Mouse (Mus musculus) brain, adult 2 months (tissue): Measurements from ENCODE around the gene Rwdd3.
A peak's percentile ranks its signal among the peaks of the same experiment; 100 is the strongest.

ENCODE experiments used
- DNase-seq: peaks from one replicate; pipeline ENCODE4 v3.0.0; 2011; ENCODE audit warnings: low read depth, low spot score

Rwdd3 gene

DNA sequence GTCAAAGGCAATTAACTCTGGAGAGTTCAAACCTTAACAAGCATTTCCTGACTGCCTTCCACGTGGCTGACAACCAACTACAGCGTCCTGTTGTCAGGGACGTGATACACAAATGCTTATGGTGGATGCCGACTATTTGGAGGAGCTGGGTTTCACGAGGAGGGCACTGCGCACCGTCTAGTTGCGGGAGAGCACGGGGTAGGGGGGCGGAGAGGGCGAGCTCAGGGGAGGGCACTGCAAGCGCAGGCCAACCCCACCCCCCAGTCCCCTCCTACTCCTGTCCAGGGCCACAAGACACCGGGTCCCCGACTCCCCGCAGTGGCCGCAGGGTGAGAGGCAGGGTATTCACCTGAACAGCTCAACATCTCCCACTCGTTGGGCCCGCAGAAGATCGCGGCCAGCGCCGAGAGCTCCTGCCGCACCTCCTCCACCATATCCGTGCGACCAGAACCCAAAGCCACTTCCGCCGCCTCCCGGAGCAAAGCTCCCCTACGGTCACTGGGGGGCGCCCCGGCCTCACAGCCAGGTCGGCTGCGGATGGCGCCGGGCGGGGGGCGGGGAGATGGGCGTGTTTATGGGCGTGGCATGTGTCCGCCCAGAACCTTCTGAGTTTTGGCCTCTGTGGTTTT is at the start of gene Rwdd3:
Gene Rwdd3, minus strand, starts transcription at position 453 of the 629 bp plus-strand sequence.
- DNase-seq, result peak; percentile 93

DNA sequence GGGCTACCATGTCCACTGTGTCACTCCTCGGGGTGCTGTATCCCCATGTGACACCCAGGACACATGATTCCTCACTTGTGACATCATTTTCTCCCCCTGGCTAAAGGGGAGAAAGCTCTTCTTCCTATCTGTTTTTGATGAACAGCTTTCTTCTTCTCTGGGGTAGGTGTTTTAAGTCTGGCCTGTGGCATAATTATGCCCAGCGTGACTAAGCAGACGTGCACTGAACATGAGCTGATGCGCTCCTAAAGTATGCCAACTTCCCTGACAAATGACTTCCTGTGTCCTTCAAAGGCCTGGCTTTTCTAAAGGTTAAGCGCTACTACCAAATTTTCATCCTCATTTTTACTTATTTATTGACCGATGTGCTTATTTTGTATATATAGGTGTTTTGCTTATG is 45.5 kb upstream of the Rwdd3 start:
- no peak for DNase-seq

DNA sequence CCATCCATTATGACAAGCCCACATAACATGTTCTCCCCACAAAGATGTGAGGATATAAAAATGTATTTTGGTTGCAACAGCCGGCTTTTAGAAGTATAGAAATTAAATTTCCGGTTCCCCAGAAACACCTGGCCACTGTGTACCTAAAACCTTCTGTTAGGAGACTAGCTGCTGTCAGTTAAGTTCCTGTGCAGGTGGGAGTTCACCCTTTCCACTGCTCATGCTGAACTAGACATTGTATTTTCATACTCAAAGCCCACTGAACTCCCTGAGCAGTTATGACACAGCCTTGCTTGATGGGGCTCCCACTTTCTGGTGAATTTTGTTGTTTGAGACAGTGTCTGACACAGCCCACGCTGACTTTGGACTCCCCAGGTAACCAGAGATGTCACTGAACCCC is 42.0 kb upstream of the Rwdd3 start:
- no peak for DNase-seq

DNA sequence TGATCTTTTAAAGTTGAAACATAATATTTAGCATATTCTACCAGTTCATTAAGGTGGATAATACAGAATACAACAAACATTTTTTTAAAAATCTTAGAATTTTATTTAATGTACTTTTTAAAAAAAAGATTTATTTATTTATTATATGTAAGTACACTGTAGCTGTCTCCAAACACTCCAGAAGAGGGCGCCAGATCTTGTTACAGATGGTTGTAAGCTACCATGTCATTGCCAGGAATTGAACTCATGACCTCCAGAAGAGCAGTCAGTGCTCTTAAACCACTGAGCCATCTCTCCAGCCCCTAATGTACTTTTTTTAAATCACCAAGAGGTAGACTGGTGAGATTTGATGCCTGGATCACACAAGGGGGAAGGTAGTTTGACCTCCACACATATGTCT is 40.7 kb upstream of the Rwdd3 start:
- peak; percentile 54 for DNase-seq

DNA sequence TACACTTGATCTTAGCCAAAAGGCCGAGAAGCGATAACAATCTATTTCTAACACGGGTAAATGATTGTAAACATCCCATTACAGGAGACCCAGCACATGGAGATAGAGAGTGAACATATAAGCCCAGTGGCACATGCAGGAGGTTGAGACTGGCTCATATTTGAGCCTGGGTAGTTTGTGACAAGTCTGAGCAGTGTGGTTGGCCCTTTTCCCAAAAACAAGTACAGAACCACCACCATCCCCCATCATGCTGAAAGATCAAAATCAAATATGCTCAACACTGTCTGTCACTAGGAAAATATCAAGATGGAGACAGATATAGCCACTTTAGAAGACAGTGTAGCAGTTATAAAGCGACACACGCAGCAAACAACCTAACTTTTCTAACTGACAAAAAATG is 37.5 kb upstream of the Rwdd3 start:
- DNase-seq, result no peak

DNA sequence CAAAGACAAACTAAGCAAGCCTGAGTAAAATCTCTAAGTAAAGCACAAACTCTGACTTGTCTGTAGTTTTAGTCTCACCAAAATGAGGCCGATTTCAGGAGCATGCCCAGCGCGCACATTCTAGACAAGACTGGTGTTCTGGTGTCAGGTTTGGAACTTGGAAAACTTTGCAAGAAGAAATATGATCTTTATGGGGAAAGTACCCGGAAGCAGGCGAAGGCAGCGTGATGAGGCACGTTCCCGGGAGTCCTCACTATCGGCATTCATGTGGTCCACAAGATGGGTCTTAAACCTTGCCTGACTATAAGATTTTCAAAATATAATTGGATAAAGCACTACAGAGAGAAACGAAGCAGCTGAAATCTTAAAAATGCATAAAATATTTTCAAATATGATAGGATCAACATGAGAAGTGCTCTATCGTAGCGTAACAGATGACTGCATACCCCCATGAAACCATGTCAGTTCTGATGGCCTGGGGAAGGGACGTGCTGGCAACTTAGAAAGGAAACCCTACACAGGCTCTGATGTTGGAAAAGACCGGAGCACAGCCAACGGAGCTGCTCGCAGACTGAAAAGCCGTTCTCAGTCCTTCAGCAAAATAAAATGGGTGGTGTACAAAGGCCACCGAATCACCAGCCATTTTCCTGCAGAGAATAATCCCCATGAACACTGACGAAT is 34.8 kb upstream of the Rwdd3 start:
- DNase-seq, result no peak

DNA sequence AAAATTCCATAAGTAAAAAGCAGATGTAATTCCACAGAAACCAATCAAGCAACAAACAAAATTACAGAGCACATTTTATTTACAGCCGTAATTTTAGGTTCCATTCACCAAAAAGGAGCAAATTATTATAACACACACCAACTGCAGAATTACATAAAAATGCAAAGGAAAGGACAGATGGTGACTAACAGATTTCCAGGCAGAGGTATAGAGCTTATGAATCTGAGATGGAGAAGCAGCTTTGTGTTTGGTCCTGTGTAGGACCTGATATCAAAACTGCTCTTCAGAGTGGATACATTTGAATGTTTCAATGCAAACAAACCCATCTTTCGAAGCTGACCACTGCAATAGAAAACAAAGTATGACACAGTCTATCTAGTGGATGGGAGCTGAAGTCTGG is 31.1 kb upstream of the Rwdd3 start:
- DNase-seq, result peak; percentile 42

DNA sequence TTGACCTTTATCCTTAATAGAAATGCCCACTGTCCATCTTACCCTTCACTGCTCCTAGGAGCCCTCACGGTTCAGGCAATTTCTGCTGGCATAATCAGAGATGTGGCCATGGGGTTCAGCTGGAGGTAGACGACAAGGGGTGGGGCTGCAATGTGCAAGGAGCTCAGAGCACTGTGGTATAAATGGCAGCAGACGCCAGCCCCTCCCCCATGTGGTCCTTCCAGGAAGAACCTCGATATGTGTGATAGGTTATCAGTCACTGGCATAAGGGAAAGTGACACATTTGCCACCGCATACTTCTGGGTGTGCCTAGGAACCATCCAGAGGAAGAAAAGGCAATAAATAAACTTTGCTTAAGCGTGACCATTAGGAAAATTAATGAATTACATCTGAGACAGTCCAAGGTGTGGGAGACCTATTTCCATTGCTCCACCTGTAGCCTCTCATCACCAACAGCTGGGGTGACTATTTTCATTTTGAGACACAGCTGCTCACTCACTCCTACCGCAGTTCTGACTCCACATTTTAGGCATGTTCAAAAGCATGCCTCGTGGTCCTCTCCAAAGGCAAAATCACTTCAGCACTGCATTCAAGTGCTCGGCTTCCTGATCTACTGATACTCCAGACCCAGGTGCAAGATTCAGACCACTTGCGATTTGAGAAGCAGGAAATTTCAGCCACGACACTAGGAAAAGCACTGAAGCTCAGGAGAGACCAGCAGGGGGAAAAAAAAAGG is 29.7 kb upstream of the Rwdd3 start:
- no peak for DNase-seq

DNA sequence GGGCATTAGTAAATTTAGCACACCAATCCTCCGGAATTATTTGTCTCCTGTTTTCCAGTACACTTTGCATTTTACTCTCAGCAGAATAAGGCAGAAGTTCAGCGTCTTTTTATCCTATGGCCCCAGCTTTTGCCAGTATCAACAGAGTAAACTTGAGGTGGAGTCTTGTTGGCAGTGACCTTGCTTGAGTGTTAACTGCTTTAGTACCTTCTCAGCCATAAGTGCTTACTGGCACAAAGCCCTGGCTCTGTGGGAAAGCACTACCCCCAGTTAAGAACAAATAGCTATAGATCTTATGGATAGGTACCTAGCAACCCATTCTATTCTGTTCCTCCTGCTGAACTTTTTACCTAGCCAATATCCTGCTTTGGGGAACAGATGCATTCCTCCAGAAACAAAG is 17.7 kb upstream of the Rwdd3 start:
- DNase-seq, result no peak

DNA sequence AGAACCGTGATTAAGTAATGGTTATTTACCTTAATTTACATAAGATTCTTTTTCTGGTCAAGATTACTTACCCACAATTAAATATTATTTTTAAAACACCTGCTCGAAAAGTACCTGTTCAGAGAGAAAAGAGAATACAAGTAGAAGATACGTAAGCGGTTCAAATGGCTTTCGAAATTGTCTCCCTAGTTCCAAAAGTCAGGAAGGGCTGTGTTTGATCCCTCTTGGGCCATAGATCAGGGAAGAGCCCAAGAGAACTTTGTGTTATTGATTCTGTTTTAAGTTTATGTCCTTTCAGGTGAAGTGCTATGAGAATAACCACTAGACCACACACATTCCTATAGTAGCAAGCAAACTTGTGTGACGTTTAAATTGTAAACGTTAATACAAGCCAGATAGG is 16.0 kb upstream of the Rwdd3 start:
- DNase-seq, result no peak

DNA sequence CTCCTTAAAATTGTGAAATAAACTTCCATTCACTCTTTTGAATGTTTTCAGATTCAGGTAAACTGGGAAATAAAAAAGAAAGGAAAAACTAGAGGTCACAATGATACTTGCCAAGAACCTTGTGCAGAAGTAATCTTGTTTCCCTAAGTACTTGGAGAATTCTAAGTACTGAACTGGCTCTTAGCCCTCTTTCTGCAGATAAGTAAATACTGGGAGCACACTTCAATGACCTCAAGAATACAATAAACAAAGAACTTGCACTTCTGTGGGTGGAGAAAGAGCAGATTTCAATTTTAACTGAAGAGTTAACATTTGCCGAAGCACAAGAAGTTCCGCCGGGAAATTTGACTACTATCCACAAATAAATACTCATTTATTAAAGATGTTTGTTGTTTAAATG is 15.4 kb upstream of the Rwdd3 start:
- DNase-seq, result no peak

DNA sequence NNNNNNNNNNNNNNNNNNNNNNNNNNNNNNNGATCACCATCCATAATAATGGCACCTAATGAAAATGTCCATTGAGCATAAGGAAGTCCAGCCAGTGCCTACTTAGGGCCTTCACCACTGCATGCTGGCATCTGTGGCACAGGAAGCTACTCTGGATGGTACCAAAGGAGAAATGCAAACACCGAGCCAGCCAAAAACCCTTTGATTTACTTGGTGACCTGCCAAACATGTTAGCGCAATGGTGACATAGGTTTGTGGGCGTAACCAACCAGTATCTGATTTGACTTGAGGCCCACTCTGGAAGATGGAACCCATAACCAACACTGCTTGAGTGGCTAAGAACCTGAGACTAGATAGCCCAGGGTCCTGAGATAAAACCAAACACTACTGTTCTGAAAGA is 13.7 kb upstream of the Rwdd3 start:
- DNase-seq, result no peak

DNA sequence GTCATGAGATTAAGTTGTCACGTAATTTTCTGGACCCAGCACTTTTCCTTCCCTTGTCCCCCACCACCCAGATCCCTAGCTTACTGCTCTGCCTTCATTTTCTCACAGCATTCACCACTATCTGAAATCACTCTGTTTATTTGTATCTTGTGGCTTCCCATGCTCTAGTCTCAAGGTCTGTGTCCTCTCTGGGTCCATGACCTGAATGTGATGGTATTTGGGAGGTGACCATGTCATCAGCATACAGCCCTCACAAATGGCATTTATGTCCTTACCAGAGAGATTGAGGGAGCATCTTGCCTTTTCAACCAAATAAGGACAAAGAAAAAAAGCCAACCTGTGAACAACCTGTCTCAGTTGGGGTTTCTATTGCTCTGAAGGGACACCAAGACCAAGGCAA is 4.5 kb upstream of the Rwdd3 start:
- DNase-seq, result no peak

DNA sequence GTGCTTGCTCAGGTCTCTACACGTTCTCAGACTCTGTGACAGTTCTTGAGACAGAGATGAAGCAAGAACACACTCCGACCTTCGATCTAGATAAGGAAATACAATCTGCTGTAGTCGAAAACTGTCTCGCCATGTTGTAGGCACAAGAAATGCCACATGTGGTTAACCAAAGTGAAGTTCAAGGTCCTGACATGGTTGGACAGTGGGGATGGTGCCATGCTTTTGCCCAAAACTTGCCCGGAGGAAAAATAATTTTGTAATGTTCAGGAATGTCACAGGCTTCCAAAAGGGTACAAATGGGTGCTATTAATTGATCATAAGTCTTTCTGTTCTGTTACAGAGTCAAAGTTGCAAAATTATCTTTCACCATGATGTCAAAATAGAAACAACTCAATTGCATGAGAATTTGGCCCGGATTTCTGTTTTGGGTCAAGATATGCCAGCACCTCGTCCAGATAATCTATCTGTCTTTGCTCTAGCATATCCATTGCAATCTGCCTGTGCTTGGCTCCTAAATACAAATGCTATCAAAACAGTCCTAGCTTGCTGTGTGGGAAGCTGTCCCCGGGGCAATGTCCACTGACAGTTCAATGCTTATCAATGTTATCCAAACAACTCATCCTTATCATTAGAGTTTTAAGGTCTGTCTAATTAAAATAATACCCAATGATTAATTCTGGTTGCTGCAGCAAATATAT is 2.9 kb upstream of the Rwdd3 start:
- DNase-seq, result no peak

DNA sequence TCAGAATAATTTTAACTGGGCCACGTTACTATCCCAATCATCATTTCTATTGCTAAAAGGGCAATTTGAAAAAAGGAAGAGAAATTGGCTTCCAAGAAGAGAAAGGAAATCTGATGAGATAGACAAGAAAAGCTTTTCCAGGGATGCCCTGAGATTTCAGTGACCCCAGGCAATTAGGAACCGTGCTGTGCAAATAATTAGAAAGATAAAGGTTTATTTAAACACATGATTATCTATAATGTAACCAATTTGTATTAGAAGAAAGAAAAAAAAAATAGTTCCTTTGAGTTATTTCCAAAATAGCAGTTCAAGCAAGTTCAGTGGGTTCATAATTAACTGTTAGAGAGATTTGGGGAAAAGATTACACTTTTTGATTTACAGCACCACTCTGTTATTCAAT is 1.2 kb upstream of the Rwdd3 start:
- no peak for DNase-seq

DNA sequence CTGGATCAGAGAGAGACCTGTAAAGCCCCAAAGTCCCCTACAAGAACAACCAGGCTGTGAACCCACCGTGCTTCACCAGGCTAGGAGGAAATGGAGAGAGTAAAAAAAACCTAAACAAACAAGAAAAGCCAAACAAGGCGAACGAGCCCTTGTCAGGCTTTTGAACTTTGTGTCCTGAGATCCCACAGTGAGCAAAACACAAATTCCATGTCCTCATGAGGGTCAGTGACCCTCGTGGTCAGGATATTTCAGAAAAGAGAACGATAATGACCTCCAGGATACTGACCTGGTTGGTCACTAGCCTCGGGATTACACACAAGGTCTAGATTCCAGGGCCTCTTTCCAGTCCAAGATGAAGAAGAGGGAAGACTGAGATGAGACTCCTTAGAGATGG is 374 bp upstream of the Rwdd3 start:
- DNase-seq, result no peak

DNA sequence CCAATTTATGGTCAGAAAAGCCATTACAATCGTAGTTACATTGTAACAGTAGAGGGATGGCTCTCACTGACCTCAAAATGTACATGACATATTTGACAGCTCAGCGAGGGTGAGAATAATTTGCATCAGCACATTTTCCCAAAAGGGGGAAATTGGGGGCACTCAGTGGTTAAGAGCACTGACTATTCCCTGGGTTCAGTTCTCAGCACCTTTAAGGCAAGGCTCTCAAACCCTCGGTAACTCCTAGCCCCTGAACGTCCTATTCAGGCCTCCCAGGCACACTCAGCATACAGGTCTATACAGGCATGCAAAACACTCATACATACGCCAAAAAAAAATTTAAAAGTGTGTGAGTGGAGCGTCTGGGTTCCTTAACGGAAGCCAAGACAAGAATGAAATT is 864 bp downstream of the Rwdd3 start:
- DNase-seq, result no peak

DNA sequence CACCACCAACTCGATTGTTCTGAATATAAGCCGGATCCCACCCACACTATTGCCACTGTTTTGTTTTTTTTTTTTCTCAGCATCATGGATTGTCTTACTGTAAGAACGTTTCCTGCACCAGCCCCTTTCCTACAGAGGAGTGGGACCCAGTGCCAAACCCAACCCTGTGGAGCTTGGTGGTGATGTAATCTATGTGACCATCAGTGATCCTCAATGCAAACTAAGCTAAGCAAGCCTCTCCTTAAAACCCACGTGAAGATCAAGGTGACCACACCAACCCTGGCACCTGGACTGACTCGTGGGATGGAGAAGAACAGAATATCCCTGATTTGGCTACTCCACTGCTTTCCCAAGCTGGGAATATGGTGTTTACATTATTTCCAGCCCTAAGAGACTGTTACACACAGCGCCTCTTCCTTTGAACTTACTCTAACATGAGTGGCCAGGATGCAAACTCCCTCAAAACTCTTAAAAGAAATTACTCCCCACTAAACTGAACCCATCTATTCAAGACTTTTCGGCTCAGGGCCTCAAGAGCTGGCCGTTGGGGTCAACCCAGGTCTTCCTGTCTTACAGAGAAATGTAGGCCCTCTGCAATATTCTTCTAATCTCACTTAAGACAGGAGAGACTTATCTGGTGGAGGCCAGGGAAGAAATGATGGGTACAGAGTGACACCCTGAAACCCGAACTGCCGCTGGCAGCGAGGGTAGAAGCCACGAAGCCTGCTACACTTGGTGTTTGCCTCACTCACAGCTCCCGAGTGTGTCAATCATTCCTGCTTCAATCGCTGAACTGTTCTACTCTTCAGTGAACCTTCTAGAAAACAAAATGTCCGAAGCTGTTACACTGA is 2.2 kb downstream of the Rwdd3 start:
- DNase-seq, result no peak

DNA sequence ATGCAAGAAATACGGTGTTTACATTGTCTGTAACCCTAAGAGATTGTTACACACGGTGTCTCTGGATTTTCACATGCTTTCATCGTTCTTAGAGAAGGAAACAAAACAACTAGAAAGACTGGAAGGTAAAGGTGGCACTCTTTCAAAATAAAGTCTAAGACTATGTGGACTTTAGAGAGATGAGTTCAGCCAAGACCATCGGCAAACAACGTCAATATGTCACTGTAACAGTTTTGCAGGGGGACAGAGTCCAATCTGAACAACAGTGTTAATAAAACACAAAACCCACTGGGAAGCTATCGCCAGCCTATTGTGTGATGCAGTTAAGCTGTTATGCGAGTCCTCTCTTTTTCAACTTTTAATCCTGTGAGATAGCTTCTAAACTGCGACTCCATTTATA is 2.9 kb downstream of the Rwdd3 start:
- DNase-seq, result no peak

DNA sequence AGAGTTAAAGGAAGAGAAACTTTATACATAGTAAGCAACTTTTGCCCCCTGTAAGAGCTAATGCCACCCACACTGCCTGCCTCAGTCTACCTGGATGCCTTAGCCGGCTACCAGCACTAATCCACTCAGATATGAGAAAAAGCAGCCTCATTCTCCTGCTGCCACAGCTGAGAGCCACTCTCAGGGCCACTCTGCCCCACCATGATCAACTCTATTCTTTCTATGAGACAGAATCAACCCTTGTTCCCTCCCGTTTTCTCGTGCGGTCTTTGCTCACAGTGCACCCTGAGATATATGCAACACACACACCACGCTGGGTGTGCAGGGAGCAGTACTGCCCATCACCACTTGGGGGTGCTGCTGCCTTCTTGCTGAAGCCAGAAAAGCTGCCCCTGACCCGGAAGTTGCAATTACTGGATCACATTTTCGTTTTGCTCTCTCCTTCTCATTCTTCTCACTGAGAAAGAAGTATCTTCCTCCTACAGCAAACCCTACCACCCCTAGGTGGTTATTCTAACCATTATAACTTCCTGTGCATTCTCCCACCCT is 8.2 kb downstream of the Rwdd3 start:
- DNase-seq, result peak; percentile 64

DNA sequence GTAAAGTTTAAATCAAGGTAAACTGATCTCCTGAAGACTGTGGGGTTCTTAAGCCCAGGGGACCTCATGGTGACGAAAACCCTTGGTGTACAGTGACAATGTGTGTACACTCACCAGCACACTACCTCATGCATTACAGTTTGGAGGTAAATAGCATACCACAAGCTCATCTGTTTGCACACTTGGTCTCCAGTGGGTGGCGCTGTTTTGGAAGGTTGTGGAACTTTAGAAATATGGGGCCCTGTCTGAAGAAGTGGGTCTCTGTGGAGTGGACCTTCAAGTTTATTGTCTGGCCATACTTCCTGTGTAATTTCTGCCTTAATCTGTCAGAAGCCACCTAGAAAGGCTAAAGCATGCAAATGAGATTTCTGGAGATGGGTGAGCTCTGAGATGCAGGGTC is 9.8 kb downstream of the Rwdd3 start:
- peak; percentile 34 for DNase-seq
